Mouse (Mus musculus): Measurements from ENCODE around the gene P2ry6. TPM values are rescaled to one million over a fixed set of nuclear protein-coding genes. Genes with fewer than 3 reads are reported as not detected.

The P2ry6 gene
- total and polyA plus RNA-seq, 2 experiments from 2014 or later = 2.3 to 3.8 TPM

GRCm38 (mm10) chr7:100968874-100969659 lies 5.4 kb downstream of the P2ry6 start:
- no peaks in the 10 kb centered on the region for H3K9me3 ChIP-seq (ENCODE audit: low read length)
- DNase-seq (no peak), ATAC-seq (no peak)
- H3K36me3 ChIP-seq (ENCODE audit: insufficient read depth) = no peaks in the 10 kb centered on the region
- WGBS = 82% methylated on average over 10 of the region's 10 CpGs
- no peaks in the 10 kb centered on the region for H3K27me3 ChIP-seq (ENCODE audit: insufficient read depth, low read length)
- no peak overlapping the region for H3K4me3 ChIP-seq (ENCODE audit: low read depth, low read length)
- H3K27ac ChIP-seq (ENCODE audit: low read depth, low read length) = no peak overlapping the region
- TF ChIP-seq CTCF (IDR thresholded peaks at IDR 0.05; ENCODE audit: low read depth) = no peak
- peaks cover 2% of the 10 kb centered on the region; the same call in 1 of the 2 replicates for H3K4me1 ChIP-seq (ENCODE audit: insufficient read depth)
- H3K4me2 ChIP-seq (ENCODE audit: low read depth) = no peak overlapping the region
- no peak overlapping the region for H3K9ac ChIP-seq

GRCm38 (mm10) chr7:100968376-100968775 lies 6.1 kb downstream of the P2ry6 start:
- H3K9ac ChIP-seq = no peak overlapping the region

GRCm38 (mm10) chr7:100967850-100968249 lies 6.6 kb downstream of the P2ry6 start:
- DNase-seq = no peak
- WGBS = 84% methylated on average over 9 of the region's 9 CpGs
- Histone ChIP-seq H3K4me1 (ENCODE audit: insufficient read depth) (no peaks in the 10 kb centered on the region), H3K27ac (ENCODE audit: low read depth, low read length) (no peak overlapping the region), H3K9ac (no peak overlapping the region), H3K27me3 (ENCODE audit: insufficient read depth, low read length) (no peaks in the 10 kb centered on the region), H3K36me3 (ENCODE audit: insufficient read depth) (no peaks in the 10 kb centered on the region), H3K9me3 (ENCODE audit: low read length) (no peaks in the 10 kb centered on the region), H3K4me2 (ENCODE audit: low read depth) (no peak overlapping the region), H3K4me3 (ENCODE audit: low read depth, low read length) (no peak overlapping the region)
- no peak for TF ChIP-seq CTCF (IDR thresholded peaks at IDR 0.05; ENCODE audit: low read depth)
- ATAC-seq = no peak

More at GRCm38 (mm10) chr7:100968376-100968775, 6.1 kb downstream of the P2ry6 start:
- no peak for ATAC-seq
- H3K4me1 ChIP-seq (ENCODE audit: insufficient read depth) = no peaks in the 10 kb centered on the region
- H3K27me3 ChIP-seq (ENCODE audit: insufficient read depth, low read length) = no peaks in the 10 kb centered on the region
- no peaks in the 10 kb centered on the region for H3K9me3 ChIP-seq (ENCODE audit: low read length)
- H3K4me3 ChIP-seq (ENCODE audit: low read depth, low read length) = no peak overlapping the region
- DNase-seq = no peak
- 83% methylated on average over 6 of the region's 6 CpGs for WGBS
- no peak overlapping the region for H3K4me2 ChIP-seq (ENCODE audit: low read depth)
- no peaks in the 10 kb centered on the region for H3K36me3 ChIP-seq (ENCODE audit: insufficient read depth)
- H3K27ac ChIP-seq (ENCODE audit: low read depth, low read length) = no peak overlapping the region
- TF ChIP-seq CTCF (IDR thresholded peaks at IDR 0.05; ENCODE audit: low read depth) = no peak

GRCm38 (mm10) chr7:100966014-100966413 lies 8.4 kb downstream of the P2ry6 start:
- Histone ChIP-seq H3K9ac (no peak overlapping the region), H3K4me2 (ENCODE audit: low read depth) (no peak overlapping the region), H3K27me3 (ENCODE audit: insufficient read depth, low read length) (no peaks in the 10 kb centered on the region), H3K36me3 (ENCODE audit: insufficient read depth) (no peaks in the 10 kb centered on the region), H3K4me1 (ENCODE audit: insufficient read depth) (no peaks in the 10 kb centered on the region), H3K27ac (ENCODE audit: low read depth, low read length) (no peak overlapping the region), H3K9me3 (ENCODE audit: low read length) (no peaks in the 10 kb centered on the region), H3K4me3 (ENCODE audit: low read depth, low read length) (no peak overlapping the region)
- DNase-seq (no peak), ATAC-seq (no peak)
- WGBS = 74% methylated on average over 7 of the region's 7 CpGs
- TF ChIP-seq CTCF (IDR thresholded peaks at IDR 0.05; ENCODE audit: low read depth) = no peak

GRCm38 (mm10) chr7:100965079-100965478 lies 9.4 kb downstream of the P2ry6 start:
- no peak overlapping the region for H3K4me3 ChIP-seq (ENCODE audit: low read depth, low read length)
- H3K27me3 ChIP-seq (ENCODE audit: insufficient read depth, low read length) = no peaks in the 10 kb centered on the region
- no peaks in the 10 kb centered on the region for H3K36me3 ChIP-seq (ENCODE audit: insufficient read depth)
- H3K27ac ChIP-seq (ENCODE audit: low read depth, low read length) = no peak overlapping the region
- no peak overlapping the region for H3K9ac ChIP-seq
- H3K9me3 ChIP-seq (ENCODE audit: low read length) = no peaks in the 10 kb centered on the region
- no peaks in the 10 kb centered on the region for H3K4me1 ChIP-seq (ENCODE audit: insufficient read depth)
- ATAC-seq (0 out of 2 replicates have a peak, but pooled peaks have one; percentile 5), DNase-seq (no peak)
- H3K4me2 ChIP-seq (ENCODE audit: low read depth) = no peak overlapping the region
- peak; percentile 75 for TF ChIP-seq CTCF (IDR thresholded peaks at IDR 0.05; ENCODE audit: low read depth)
- 17% methylated on average over 4 of the region's 4 CpGs for WGBS

- H3K27me3 ChIP-seq (ENCODE audit: insufficient read depth, low read length) = no peaks in the 10 kb centered on the region
- 71% methylated on average over 6 of the region's 6 CpGs for WGBS
- H3K9ac ChIP-seq = no peak overlapping the region
- DNase-seq (no peak), ATAC-seq (no peak)
- H3K4me1 ChIP-seq (ENCODE audit: insufficient read depth) = no peaks in the 10 kb centered on the region
- no peaks in the 10 kb centered on the region for H3K36me3 ChIP-seq (ENCODE audit: insufficient read depth)
- H3K9me3 ChIP-seq (ENCODE audit: low read length) = no peaks in the 10 kb centered on the region
- H3K4me2 ChIP-seq (ENCODE audit: low read depth) = no peak overlapping the region
- no peak overlapping the region for H3K27ac ChIP-seq (ENCODE audit: low read depth, low read length)
- TF ChIP-seq CTCF (IDR thresholded peaks at IDR 0.05; ENCODE audit: low read depth) = no peak
- H3K4me3 ChIP-seq (ENCODE audit: low read depth, low read length) = no peak overlapping the region
Measured at GRCm38 (mm10) chr7:100964242-100964641, 10.2 kb downstream of the P2ry6 start.

- Histone ChIP-seq H3K27me3 (ENCODE audit: insufficient read depth, low read length) (no peaks in the 10 kb centered on the region), H3K4me1 (ENCODE audit: insufficient read depth) (no peaks in the 10 kb centered on the region), H3K4me2 (ENCODE audit: low read depth) (no peak overlapping the region), H3K4me3 (ENCODE audit: low read depth, low read length) (no peak overlapping the region), H3K9ac (no peak overlapping the region), H3K27ac (ENCODE audit: low read depth, low read length) (no peak overlapping the region), H3K36me3 (ENCODE audit: insufficient read depth) (no peaks in the 10 kb centered on the region), H3K9me3 (ENCODE audit: low read length) (no peaks in the 10 kb centered on the region)
- ATAC-seq = no peak
- no peak for DNase-seq
- no peak for TF ChIP-seq CTCF (IDR thresholded peaks at IDR 0.05; ENCODE audit: low read depth)
- 67% methylated on average over 8 of the region's 8 CpGs for WGBS
Measured at GRCm38 (mm10) chr7:100963381-100963780, 11.1 kb downstream of the P2ry6 start.

All from forebrain, postnatal 0 days (tissue).